Mouse (Mus musculus) layer of hippocampus, postnatal 36 days (tissue): ENCODE data around the gene Dcxr. TPM values are rescaled to one million over a fixed set of nuclear protein-coding genes. Genes with fewer than 3 reads are reported as not detected.
"Not testable (repeated sequence)": the region's sequence is repeated elsewhere in the genome, so short reads cannot be mapped to it uniquely, and the experiment has no call there.

Experiments
- DNase-seq, 2 experiments: peaks; one replicate each; pipeline ENCODE4 v3.0.0; 2022
- total RNA-seq, 2 experiments: library from RNA; stranded (reverse); gene quantifications; 2 replicates each; pipeline ENCODE4 v1.2.3; 2021

Gene Dcxr
- total RNA-seq, 2 experiments from 2014 or later = 8.1 to 10.8 TPM

DNA sequence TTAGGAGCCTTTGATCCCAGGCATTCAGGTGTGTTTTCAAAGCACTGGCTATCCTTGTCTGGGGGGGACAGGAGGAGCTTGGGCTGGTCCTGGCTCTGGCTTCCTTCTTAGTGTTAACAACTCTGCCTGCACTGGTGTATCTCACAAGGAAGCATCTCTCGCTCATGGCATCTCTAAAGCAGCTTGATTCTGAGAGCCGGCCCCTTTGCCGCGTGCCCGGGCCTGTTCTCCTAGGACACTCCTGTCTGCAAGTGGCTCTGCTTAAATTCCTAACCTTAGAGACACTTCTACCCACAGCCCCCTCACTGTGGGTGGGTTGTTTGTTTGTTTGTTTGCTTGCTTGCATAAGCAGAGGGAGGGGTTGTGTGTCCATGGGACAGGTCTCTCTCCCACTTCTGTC is 19.1 kb downstream of the Dcxr start:
- DNase-seq = no peak

DNA sequence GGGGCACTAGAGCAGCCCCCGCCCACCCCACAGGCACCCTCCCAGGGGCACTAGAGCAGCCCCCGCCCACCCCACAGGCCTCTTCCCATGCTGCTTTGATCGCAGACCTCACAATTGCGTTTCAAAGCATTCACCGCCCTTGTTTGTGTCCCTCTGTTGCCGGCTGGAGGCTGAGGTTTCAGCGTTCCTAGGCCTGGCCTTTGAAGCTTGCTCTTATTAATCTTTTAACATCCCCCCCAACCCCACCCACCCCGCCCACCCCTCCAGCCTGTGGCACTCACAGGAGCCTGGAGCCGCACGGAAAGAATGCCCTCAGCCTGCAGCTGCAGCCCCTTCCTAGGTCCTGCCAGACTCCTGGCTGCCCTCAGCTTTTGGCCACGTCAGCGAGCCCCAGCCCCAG is 19.9 kb downstream of the Dcxr start:
- no peak for DNase-seq

GRCm38 (mm10) chr11:120706120-120706519 is 21.0 kb downstream of the Dcxr start:
- no peak for DNase-seq

GRCm38 (mm10) chr11:120704486-120705325 is 22.4 kb downstream of the Dcxr start:
- no peak for DNase-seq

DNA sequence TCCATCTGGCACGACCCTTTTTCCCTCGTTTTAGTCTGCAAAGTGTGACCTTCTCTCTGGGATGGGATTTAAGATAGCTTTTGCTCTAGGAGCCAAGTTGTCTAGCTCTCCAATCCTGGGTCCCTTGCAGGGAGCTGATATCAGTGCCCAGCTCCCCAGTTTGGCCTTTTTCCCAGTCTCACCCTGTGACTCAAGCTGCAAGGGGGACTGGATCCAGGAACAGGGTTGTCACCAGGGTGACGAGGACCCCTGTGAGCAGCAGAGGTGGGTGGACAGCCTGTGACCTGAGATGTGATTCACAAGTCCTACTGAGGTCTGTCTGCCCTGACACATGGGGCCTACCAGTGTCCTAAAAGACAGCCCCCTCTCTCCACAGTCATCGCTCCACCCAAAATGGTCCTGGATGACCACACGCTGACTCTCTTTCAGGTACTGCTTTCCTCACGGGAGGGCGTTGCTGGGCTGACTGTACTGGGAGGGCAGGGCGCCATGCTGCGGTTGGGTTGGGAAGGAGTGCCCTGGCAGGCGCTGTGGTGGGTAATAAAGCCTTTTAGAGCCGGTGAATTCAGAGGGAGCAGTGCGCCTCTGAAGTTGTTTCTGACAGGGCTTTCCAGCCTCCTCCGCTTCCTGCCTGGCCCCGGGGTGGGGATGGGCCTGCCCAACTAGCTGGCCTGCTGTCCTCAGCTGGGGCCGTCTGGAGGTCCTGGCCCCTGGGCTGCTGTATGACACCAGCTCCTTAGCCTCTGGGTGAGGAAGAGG is 23.2 kb downstream of the Dcxr start:
- DNase-seq = no peak

DNA sequence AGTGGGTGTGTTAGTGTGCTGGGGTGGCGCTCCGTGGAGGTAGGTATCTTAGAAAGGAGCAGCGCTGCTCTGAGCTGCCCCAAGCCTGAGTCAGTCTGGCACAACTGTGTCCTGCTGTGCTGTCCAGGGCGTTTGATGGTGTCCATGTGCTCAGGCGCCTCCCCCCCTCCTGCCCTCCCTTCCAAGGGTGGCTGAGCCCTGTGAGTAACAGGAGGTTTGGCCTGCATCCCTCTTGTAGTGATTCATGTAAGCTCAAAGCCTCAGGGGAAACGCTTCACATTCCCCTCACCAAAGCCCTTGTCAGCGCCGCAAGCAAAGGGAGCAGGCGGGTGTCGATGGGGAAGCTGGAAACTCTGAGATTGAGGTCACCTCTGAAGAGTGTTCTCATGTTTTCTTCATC is 29.3 kb downstream of the Dcxr start:
- no peak for DNase-seq

DNA sequence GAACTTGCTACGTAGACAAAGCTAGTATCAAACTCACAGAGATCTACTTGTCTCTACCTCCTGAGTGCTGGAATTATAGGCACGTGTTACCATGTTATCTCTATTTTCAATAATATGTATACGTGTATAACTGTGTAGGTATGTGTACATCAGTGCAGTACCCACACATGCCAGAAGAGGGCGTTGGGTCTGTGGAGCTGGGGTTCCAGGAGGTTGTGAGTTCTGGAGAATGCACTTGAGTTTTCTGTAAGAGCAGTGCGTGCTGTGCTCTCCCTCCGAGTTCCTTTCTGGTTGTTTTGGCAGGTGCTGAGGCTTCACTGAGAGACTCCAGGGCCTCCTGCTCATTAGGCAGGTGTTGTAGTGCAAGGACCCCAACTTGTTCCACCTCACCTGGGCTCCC is 30.5 kb downstream of the Dcxr start:
- no peak for DNase-seq

- no peak for DNase-seq
Observed at GRCm38 (mm10) chr11:120695641-120696040, 31.4 kb downstream of the Dcxr start.

GRCm38 (mm10) chr11:120695184-120695583 is 31.9 kb downstream of the Dcxr start:
- DNase-seq = no peak

- no peak for DNase-seq
Observed at GRCm38 (mm10) chr11:120693461-120693860, 33.6 kb downstream of the Dcxr start.

DNA sequence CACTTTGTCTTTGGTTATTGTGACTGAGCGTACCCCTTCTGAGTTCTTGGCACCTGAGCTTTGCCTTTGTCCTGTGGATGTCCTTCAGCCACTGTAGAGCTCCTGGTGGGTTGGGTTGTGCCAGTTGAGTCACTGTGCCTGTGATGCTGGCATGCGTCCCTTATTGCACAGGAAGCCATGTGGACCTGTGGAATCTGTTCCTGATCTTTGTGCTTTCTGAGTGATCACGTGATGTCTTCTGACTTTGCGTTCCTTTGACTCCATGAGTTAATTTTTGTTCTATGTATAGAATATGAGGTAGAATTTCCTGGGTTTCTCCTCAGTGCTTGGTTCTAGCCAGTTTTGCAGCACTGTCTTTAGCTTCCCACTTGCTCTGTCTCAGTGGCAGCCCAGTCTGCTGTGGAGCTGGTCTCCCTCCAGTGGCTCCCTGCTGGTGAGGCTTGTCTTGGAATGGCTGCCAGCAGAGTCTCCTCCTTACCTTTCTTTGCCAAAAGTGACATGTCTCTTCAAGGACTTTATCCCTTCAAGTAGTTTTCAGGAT is 34.5 kb downstream of the Dcxr start:
- no peak for DNase-seq

DNA sequence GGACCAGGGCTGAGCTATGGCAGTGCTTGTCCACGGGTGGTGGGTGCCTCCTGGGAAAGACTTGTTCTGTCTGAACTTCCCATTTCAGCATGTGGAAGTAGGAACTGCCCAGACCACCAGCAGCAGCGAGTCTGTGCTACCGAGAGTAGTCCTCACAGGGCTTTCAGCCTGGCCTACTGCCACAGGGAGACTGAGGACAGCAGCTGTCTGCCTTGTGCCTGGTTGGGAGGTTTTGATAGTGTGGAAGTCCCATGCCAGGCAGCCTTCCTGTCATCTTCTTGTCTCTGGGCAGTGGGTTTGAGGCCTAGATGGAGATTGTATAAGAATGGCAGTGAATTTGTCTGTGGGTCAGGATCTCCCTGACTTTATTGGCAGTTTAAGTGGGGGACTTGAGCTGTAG is 37.7 kb downstream of the Dcxr start:
- no peak for DNase-seq

DNA sequence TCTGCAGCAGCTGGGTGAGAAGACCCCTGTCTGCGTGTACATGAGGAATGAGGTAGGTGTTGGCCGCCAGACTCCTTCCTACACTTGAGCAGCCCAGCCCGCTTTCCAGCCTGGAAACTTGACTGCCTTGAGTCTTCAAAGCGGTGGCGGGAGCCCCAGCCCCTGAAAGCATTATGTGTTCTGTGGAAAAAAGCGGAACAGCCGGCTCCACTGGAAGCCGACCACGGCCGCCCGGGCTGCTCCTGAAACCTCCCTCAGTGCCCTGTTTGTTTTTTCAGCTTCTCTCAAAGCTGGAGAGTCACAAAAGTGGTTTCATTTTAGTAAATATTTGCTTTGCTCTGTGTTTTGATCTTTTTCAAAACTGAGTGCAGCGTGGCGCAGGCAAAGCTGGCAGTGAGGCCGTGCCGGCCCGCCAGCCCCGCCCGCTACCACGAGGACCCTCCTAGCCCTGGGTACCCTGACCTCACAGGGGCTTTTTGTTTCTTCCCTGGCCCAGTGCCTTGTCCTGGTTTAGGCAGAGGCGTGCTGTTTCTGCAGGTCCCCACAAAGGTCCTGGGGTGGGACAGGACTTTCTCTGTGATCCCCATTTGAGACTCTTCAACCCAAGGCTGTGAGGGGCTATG is 40.3 kb downstream of the Dcxr start:
- no peak for DNase-seq

- no peak for DNase-seq
Observed at GRCm38 (mm10) chr11:120684660-120685059, 42.4 kb downstream of the Dcxr start.

DNA sequence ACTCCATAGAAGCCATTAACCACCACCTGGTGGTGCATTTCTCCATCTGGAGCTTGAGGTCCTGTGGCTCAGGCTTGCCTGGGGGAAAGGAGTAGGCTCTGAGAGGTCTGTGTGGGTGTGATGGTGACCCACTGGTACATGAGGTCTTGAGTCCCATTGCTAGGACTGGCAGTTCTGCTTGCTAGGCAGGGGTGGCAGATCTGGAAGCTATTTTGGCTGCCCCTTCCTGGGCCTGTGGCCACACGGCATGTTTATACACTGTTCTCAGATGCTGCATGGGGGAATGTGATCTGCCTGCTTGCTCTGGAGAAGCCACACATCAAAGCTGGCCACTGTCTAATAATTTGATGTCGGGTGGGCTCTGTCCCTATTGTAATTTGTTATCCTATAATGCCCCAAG is 43.0 kb downstream of the Dcxr start:
- no peak for DNase-seq

- DNase-seq = no peak
Observed at GRCm38 (mm10) chr11:120683536-120683935, 43.5 kb downstream of the Dcxr start.

GRCm38 (mm10) chr11:120682683-120683082 is 44.4 kb downstream of the Dcxr start:
- no peak for DNase-seq

- DNase-seq = no peak
Observed at GRCm38 (mm10) chr11:120679909-120680308, 47.2 kb downstream of the Dcxr start.

DNA sequence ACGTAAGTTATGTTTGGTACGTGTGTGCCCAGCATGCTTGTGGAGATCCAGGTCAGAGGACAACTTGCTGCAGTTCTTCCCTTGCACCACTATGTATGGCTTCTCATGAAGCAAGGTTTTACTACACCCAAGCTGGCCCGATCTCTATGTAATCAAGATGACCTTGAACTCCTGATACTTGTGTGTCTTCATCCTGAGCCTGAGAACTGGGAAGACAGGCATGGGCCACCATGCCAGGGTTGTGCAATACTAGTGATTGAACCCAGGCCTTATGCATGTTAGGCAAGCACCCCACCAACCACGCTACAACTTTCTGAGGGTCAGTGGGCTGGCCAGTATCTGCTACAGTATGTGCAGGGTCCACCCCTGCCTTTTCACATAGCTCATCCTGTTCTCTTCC is 50.1 kb downstream of the Dcxr start:
- DNase-seq = no peak

DNA sequence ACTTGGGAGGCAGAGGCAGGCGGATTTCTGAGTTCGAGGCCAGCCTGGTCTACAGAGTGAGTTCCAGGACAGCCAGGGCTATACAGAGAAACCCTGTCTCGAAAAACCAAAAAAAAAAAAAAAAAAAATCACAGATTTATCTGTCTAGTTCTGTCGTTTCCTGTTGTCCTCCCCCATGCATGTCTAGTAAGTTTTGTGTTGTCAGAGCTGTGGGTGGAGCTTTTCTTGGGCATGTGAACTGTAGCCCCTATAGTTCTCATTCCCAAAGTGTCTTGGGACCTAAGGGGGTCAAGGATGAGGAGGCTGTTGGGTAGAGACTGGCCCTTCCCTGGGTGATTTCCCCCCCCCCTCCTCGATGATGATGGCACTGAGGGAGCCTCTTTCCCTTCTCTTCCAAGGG is 51.2 kb downstream of the Dcxr start:
- not testable (repeated sequence) for DNase-seq
